Mouse (Mus musculus): ENCODE data around the gene Arhgdig. TPM values are rescaled to one million over a fixed set of nuclear protein-coding genes. Genes with fewer than 3 reads are reported as not detected.
A peak's percentile ranks its signal among the peaks of the same experiment; 100 is the strongest.

The Arhgdig gene
- polyA plus RNA-seq (2014; fragmentation: Nextera tagmentation; extraction: Ambion mirVana), result 14.6 and 15.9 TPM in 2 replicates

DNA sequence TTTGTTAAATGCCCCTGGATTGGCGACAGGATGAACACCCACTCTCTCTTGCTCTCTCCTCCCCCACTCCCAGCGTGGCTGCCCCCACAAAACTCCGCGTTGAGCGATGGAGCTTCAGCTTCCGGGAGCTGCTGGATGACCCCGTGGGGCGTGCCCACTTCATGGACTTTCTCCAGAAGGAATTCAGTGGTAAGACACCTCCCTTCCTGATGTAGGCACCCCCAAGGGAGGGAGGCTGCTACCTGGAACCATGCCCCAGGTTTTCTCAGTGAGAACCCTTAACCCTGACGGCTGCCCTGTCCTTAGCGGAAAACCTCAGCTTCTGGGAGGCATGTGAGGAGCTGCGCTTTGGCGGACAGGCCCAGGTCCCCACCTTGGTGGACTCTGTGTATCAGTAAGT lies at the start of gene Arhgdig:
Gene Arhgdig (minus strand): TSS at position 101 of the 400 bp plus-strand sequence.
- Histone ChIP-seq H3K27ac (ENCODE audit: low read depth) (no peak within 1 kb of the TSS), H3K4me2 (no peak within 1 kb of the TSS), H3K36me3 (ENCODE audit: insufficient read depth) (no peaks in the 10 kb centered on the region), H3K27me3 (ENCODE audit: insufficient read depth, low read length) (peaks cover 23% of the 10 kb centered on the region), H3K4me1 (ENCODE audit: insufficient read depth) (no peaks in the 10 kb centered on the region), H3K9me3 (ENCODE audit: low read depth, low read length) (no peaks in the 10 kb centered on the region), H3K4me3 (ENCODE audit: low read depth, low read length) (no peak within 1 kb of the TSS), H3K9ac (no peak within 1 kb of the TSS)
- ATAC-seq (ENCODE audit: insufficient read depth) (no peak), DNase-seq (no peak)
- 85% methylated on average over 12 of the region's 12 CpGs for WGBS
- TF ChIP-seq CTCF (IDR thresholded peaks at IDR 0.05; ENCODE audit: low read depth), result no peak

DNA sequence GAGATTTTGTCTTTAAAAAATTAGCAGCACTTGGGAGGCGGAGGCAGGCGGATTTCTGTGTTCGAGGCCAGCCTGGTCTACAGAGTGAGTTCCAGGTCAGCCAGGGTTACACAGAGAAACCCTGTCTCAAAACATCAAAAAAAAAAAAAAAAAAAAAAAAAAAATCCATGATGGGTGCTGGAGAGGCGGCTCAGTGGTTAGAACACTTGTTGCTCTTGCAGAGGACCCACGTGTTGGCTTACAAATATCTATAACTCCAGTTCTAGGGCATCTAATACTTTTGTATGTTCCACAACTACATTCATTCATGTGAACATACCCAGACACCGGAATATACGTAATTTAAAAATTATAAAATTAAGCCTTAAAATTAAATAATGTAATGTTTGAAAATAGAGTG lies 47.7 kb upstream of the Arhgdig start:
- no peak for TF ChIP-seq CTCF (IDR thresholded peaks at IDR 0.05; ENCODE audit: low read depth)
- H3K9ac ChIP-seq, result no peak overlapping the region
- 0 out of 2 replicates have a peak, but pooled peaks cover 5% of the 10 kb centered on the region for H3K4me1 ChIP-seq (ENCODE audit: insufficient read depth)
- H3K4me2 ChIP-seq, result no peak overlapping the region
- ATAC-seq (ENCODE audit: insufficient read depth) (no peak), DNase-seq (no peak)
- H3K4me3 ChIP-seq (ENCODE audit: low read depth, low read length), result no peak overlapping the region
- H3K27me3 ChIP-seq (ENCODE audit: insufficient read depth, low read length), result no peaks in the 10 kb centered on the region
- WGBS, result 89% methylated on average over 7 of the region's 7 CpGs
- H3K27ac ChIP-seq (ENCODE audit: low read depth), result no peak overlapping the region
- no peaks in the 10 kb centered on the region for H3K9me3 ChIP-seq (ENCODE audit: low read depth, low read length)
- H3K36me3 ChIP-seq (ENCODE audit: insufficient read depth), result peaks cover 52% of the 10 kb centered on the region

DNA sequence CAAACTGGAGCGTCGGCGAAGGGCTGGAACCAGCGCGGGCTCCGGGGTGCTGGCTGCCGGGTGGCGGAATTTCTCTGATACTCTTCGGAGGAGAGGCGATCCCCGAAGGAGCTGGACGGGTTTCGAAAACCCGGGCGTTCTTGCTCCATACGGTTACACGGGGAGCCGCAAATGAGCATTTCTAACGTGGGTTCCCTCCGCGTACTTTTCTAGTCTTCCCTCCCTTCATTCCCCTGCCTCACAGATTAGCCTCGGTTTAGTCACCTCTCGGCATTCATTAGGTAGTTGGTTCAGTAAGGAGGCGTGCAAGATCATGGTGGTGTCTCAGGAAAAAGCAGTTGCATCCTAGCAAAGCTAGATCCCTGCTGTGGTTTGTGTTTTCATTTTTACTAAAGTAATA lies 45.8 kb upstream of the Arhgdig start:
- Histone ChIP-seq H3K9ac (peak overlapping the region; percentile 86), H3K27me3 (ENCODE audit: insufficient read depth, low read length) (no peaks in the 10 kb centered on the region), H3K4me3 (ENCODE audit: low read depth, low read length) (peak overlapping the region; percentile 95), H3K36me3 (ENCODE audit: insufficient read depth) (peaks cover 35% of the 10 kb centered on the region), H3K4me2 (peak overlapping the region; percentile 60), H3K9me3 (ENCODE audit: low read depth, low read length) (no peaks in the 10 kb centered on the region), H3K27ac (ENCODE audit: low read depth) (peak overlapping the region; percentile 99), H3K4me1 (ENCODE audit: insufficient read depth) (0 out of 2 replicates have a peak, but pooled peaks cover 5% of the 10 kb centered on the region)
- TF ChIP-seq CTCF (IDR thresholded peaks at IDR 0.05; ENCODE audit: low read depth), result no peak
- DNase-seq (no peak), ATAC-seq (ENCODE audit: insufficient read depth) (0 out of 2 replicates have a peak, but pooled peaks have one; percentile 1)
- WGBS, result under 1% methylated on average over 24 of the region's 24 CpGs

DNA sequence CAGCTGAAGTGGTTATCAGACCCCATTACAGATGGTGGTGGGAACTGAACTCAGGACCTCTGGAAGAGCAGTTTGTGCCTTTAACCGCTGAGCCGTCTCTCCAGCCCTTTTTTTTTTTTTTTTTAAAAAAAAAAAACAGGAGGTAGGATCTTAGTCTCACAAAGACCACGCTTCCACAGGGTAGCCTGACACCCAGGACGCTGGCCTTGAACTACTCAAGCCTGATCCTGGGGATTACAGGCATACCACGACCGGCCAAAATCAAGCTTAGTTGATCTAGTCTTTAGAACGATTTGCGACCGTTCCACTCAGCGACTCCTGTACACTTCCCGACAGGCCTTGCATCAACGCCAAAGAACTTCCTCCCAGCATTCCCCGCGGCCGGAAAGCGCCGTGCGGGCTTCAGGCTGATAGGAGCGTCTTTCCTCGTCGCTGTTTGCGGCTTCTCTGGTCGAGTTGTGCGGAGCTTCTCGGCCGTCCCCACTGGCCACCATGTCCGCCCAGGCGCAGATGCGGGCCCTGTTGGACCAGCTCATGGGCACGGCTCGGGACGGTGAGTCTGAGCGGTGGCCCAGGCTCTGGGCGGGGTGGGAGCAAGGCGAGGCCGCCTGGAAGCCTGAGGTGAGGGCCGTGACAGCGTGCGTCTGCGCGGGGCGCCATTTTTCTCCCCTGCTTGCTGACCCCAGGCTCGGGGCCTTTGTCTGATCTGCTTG lies 45.1 kb upstream of the Arhgdig start, which contains the start of gene Luc7l:
Gene Luc7l (plus strand): TSS at position 358 of the 713 bp plus-strand sequence.
- Histone ChIP-seq H3K4me3 (ENCODE audit: low read depth, low read length) (peak within 1 kb of the TSS; percentile 95), H3K9me3 (ENCODE audit: low read depth, low read length) (no peaks in the 10 kb centered on the region), H3K27ac (ENCODE audit: low read depth) (peak within 1 kb of the TSS; percentile 99), H3K4me1 (ENCODE audit: insufficient read depth) (0 out of 2 replicates have a peak, but pooled peaks cover 5% of the 10 kb centered on the region), H3K36me3 (ENCODE audit: insufficient read depth) (peaks cover 28% of the 10 kb centered on the region), H3K4me2 (peak within 1 kb of the TSS; percentile 60), H3K9ac (peak within 1 kb of the TSS; percentile 86), H3K27me3 (ENCODE audit: insufficient read depth, low read length) (no peaks in the 10 kb centered on the region)
- WGBS, result under 1% methylated on average over 42 of the region's 43 CpGs
- ATAC-seq (ENCODE audit: insufficient read depth), result peak; percentile 96
- peak; percentile 96 for DNase-seq
- no peak for TF ChIP-seq CTCF (IDR thresholded peaks at IDR 0.05; ENCODE audit: low read depth)

DNA sequence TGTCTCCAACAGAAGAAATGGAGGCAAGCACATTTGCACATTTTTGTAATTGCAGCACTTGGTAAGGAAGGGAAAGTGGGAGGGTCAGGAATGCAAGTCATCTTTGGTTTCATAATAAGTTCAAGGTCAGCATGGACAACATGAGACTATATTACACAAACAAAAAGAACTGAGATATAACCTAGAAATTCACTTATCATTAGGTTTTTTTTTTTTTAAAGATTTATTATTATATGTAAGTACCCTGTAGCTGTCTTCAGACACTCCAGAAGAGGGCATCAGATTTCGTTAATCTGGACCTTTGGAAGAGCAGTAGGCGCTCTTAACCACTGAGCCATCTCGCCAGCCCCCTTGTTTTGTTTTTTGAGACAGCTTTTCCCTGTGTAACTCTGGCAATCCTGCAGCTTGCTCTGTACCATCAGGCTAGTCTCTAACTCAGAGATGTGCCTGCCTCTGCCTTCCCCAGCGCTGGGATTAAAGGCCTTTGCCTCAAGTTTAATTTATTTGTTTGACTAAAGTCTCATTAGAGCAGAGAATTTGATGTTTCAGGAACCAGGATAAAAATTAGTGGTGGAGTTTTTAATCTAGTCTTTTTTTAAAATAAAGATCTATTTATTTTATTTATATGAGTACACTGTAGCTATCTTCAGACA lies 44.4 kb upstream of the Arhgdig start:
- Histone ChIP-seq H3K27me3 (ENCODE audit: insufficient read depth, low read length) (no peaks in the 10 kb centered on the region), H3K9me3 (ENCODE audit: low read depth, low read length) (no peaks in the 10 kb centered on the region), H3K4me1 (ENCODE audit: insufficient read depth) (0 out of 2 replicates have a peak, but pooled peaks cover 5% of the 10 kb centered on the region), H3K4me3 (ENCODE audit: low read depth, low read length) (peak overlapping the region; percentile 95), H3K9ac (peak overlapping the region; percentile 86; the same call in 1 of the 2 replicates), H3K36me3 (ENCODE audit: insufficient read depth) (peaks cover 21% of the 10 kb centered on the region), H3K27ac (ENCODE audit: low read depth) (peak overlapping the region; percentile 99; the same call in 1 of the 2 replicates), H3K4me2 (peak overlapping the region; percentile 60)
- 55% methylated on average over 4 of the region's 4 CpGs for WGBS
- DNase-seq (no peak), ATAC-seq (ENCODE audit: insufficient read depth) (no peak)
- no peak for TF ChIP-seq CTCF (IDR thresholded peaks at IDR 0.05; ENCODE audit: low read depth)

DNA sequence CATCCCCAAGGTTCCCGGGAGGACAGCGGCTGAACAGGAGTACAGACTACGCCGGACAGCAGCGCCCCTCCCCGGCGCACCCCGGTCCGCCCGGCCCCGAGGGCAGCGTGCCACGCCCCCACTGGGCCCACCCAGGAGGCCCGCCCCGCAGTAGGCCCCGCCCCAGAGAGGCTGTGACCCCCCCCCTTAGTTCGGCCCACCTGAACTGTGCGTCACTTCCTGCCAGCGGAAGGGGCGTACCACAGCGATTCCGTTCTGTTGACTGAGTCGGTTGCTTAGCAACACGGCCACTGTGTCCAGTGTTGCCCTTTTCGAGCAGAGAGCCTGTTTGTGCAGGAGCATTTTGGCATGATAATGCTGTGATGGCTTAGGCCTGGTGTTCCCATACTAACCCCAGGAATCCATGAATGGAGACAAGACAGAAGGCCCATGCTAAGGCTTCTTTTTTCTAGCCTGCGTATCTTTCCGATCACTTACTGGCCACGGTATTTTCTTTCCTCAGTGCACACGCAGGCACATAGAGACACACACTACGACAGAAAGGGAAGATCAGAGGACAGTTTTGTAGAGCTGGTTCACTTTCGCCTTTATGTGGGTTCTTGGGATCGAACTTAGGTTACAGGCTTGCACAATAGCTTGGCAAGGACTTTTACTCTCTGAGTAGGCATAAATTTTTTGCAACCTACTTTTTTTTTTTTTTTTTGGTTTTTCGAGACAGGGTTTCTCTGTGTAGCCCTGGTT lies 36.7 kb upstream of the Arhgdig start, which contains the start of gene Fam234a:
Gene Fam234a (minus strand): TSS at position 142 of the 741 bp plus-strand sequence.
- no peak for TF ChIP-seq CTCF (IDR thresholded peaks at IDR 0.05; ENCODE audit: low read depth)
- 6% methylated on average over 31 of the region's 33 CpGs for WGBS

More for the DNA sequence above, 36.7 kb upstream of the Arhgdig start, which contains the start of gene Fam234a:
- peak within 1 kb of the TSS; percentile 78 for H3K27ac ChIP-seq (ENCODE audit: low read depth)
- H3K27me3 ChIP-seq (ENCODE audit: insufficient read depth, low read length), result no peaks in the 10 kb centered on the region
- no peaks in the 10 kb centered on the region for H3K36me3 ChIP-seq (ENCODE audit: insufficient read depth)
- H3K9ac ChIP-seq, result peak within 1 kb of the TSS; percentile 68
- H3K9me3 ChIP-seq (ENCODE audit: low read depth, low read length), result no peaks in the 10 kb centered on the region
- peak within 1 kb of the TSS; percentile 79 for H3K4me2 ChIP-seq
- 0 out of 2 replicates have a peak, but pooled peaks cover 3% of the 10 kb centered on the region for H3K4me1 ChIP-seq (ENCODE audit: insufficient read depth)
- peak; percentile 96 for ATAC-seq (ENCODE audit: insufficient read depth)
- peak within 1 kb of the TSS; percentile 74 for H3K4me3 ChIP-seq (ENCODE audit: low read depth, low read length)
- peak; percentile 98 for DNase-seq
